Mouse (Mus musculus) CH12.LX (cell line): ENCODE measurements around the gene Bscl2.

ENCODE experiments used
- BHLHE40 ChIP-seq: IDR thresholded peaks from 2 replicates; pipeline ENCODE4 v1.6.1; 2011; ENCODE audit warnings: mild to moderate bottlenecking, low read depth, low read length, improper control_type of control experiment
- CHD2 ChIP-seq: IDR thresholded peaks from 2 replicates; pipeline ENCODE4 v1.6.1; 2011; ENCODE audit warnings: low read length, improper control_type of control experiment
- CTCF ChIP-seq, 2 experiments: IDR thresholded peaks in 1 of 2; conservative IDR thresholded peaks in 1 of 2; 2 replicates each; pipeline ENCODE4 v1.5.1; 2011 to 2012; ENCODE audit warnings: low read depth in 2 of 2, low read length in 2 of 2, improper control_type of control experiment in 1 of 2, inconsistent platforms in 1 of 2, mild to moderate bottlenecking in 1 of 2, moderate library complexity in 1 of 2
- EP300 ChIP-seq: IDR thresholded peaks from 2 replicates; pipeline ENCODE4 v1.6.1; 2011; ENCODE audit warnings: low read length, improper control_type of control experiment
- HCFC1 ChIP-seq: IDR thresholded peaks from 2 replicates; pipeline ENCODE4 v1.6.1; 2012; ENCODE audit warnings: low read depth, mild to moderate bottlenecking, inconsistent platforms, low read length, improper control_type of control experiment
- JUND ChIP-seq: conservative IDR thresholded peaks from 2 replicates; pipeline ENCODE4 v1.6.1; 2011; ENCODE audit warnings: low read depth, low read length, improper control_type of control experiment
- POLR2A ChIP-seq: IDR thresholded peaks from 2 replicates; pipeline ENCODE4 v1.6.1; 2011; ENCODE audit warnings: low read depth, mild to moderate bottlenecking, improper control_type of control experiment, low read length
- RAD21 ChIP-seq: IDR thresholded peaks from 2 replicates; pipeline ENCODE4 v1.6.1; 2011; ENCODE audit warnings: low read depth, mild to moderate bottlenecking, low read length, improper control_type of control experiment, moderate library complexity
- RCOR1 ChIP-seq: conservative IDR thresholded peaks from 2 replicates; pipeline ENCODE4 v1.6.1; 2012; ENCODE audit warnings: low read depth, mild to moderate bottlenecking, inconsistent platforms, low read length, improper control_type of control experiment
- SIN3A ChIP-seq: IDR thresholded peaks from 2 replicates; pipeline ENCODE4 v1.6.1; 2012; ENCODE audit warnings: low read length, improper control_type of control experiment, inconsistent platforms
- TCF12 ChIP-seq: IDR thresholded peaks from 2 replicates; pipeline ENCODE4 v1.6.1; 2014; ENCODE audit warnings: low read depth, mild to moderate bottlenecking, inconsistent platforms, low read length, improper control_type of control experiment
- ZC3H11A ChIP-seq: IDR thresholded peaks from 2 replicates; pipeline ENCODE4 v1.6.1; 2012; ENCODE audit warnings: low read depth, mild to moderate bottlenecking, inconsistent platforms, low read length, improper control_type of control experiment
- ZKSCAN1 ChIP-seq: IDR thresholded peaks from 2 replicates; pipeline ENCODE4 v1.6.1; 2012; ENCODE audit warnings: low read depth, inconsistent platforms, low read length, improper control_type of control experiment, borderline replicate concordance

- TF ChIP-seq CTCF (conservative IDR thresholded peaks at IDR 0.05 in 1 of 2, IDR thresholded peaks at IDR 0.05 in 1 of 2; ENCODE audit: low read depth in 2 of 2, low read length in 2 of 2) (no peak), ZC3H11A (no peak), SIN3A (no peak), RAD21 (no peak), POLR2A (no peak), HCFC1 (no peak), EP300 (no peak), BHLHE40 (no peak), TCF12 (no peak), ZKSCAN1 (no peak), JUND (no peak), RCOR1 (no peak), CHD2 (no peak)
Measured at GRCm38 (mm10) chr19:8895397-8895960, 58.2 kb downstream of the Bscl2 start.
